Mouse (Mus musculus) CH12.LX (cell line): ENCODE measurements around the gene Cttnbp2. TPM values are rescaled to one million over a fixed set of nuclear protein-coding genes. Genes with fewer than 3 reads are reported as not detected.
A peak's percentile ranks its signal among the peaks of the same experiment; 100 is the strongest.

Experiments used
- DNase-seq: peaks from one replicate; pipeline ENCODE4 v3.0.0-alpha.2; 2013; ENCODE audit errors: extremely low read depth
- H3K27ac ChIP-seq: 2 replicates; pipeline ENCODE4 v1.5.1; 2012; ENCODE audit warnings: low read depth, mild to moderate bottlenecking, control low read depth, moderate library complexity; ENCODE audit not compliant: insufficient read depth
- H3K27me3 ChIP-seq: replicated peaks from 2 replicates; pipeline ENCODE3; 2012; ENCODE audit warnings: inconsistent platforms
- H3K36me3 ChIP-seq, 2 experiments: replicated peaks in 1 of 2; 2 replicates each; pipeline versions ENCODE3 to v1.6.1; 2012; ENCODE audit warnings: inconsistent platforms in 1 of 2, low read length in 1 of 2, mild to moderate bottlenecking in 1 of 2, mixed read lengths in 1 of 2, moderate library complexity in 1 of 2; ENCODE audit not compliant: control insufficient read depth in 1 of 2, insufficient read depth in 1 of 2
- H3K4me1 ChIP-seq, 2 experiments: 2 replicates each; pipeline ENCODE4 v1.6.1; 2012; ENCODE audit warnings: inconsistent platforms in 1 of 2, moderate library complexity in 1 of 2; ENCODE audit not compliant: insufficient read depth in 2 of 2, control insufficient read depth in 1 of 2
- H3K4me2 ChIP-seq: 2 replicates; pipeline ENCODE4 v1.6.1; 2012; ENCODE audit warnings: low read depth, mild to moderate bottlenecking, control low read depth; ENCODE audit not compliant: poor library complexity, insufficient read depth, severe bottlenecking
- H3K4me3 ChIP-seq, 3 experiments: fragments of 150-350 bp in 1 of 3; sonication (generic) in 1 of 3; replicated peaks in 1 of 3; 2 replicates each; pipeline versions ENCODE3 to v1.5.1; 2011 to 2012; ENCODE audit warnings: low read depth in 2 of 3, low read length in 2 of 3, mild to moderate bottlenecking in 2 of 3, moderate library complexity in 2 of 3, control low read depth in 1 of 3, improper control_type of control experiment in 1 of 3, inconsistent platforms in 1 of 3, mixed read lengths in 1 of 3; ENCODE audit not compliant: poor library complexity in 1 of 3
- H3K79me2 ChIP-seq: replicated peaks from 2 replicates; pipeline ENCODE4 v1.6.1; 2012; ENCODE audit warnings: mild to moderate bottlenecking, moderate library complexity; ENCODE audit not compliant: control insufficient read depth, poor library complexity, insufficient read depth, severe bottlenecking; ENCODE audit errors: extremely low read depth
- H3K9ac ChIP-seq: 2 replicates; pipeline ENCODE4 v1.6.1; 2012; ENCODE audit warnings: low read depth, mild to moderate bottlenecking, control low read depth, moderate library complexity; ENCODE audit not compliant: insufficient read depth
- H3K9me3 ChIP-seq: replicated peaks from 2 replicates; pipeline ENCODE3; 2012; ENCODE audit warnings: low read length, inconsistent platforms, mixed read lengths
- BHLHE40 ChIP-seq: IDR thresholded peaks from 2 replicates; pipeline ENCODE4 v1.6.1; 2011; ENCODE audit warnings: mild to moderate bottlenecking, low read depth, low read length, improper control_type of control experiment
- CHD2 ChIP-seq: IDR thresholded peaks from 2 replicates; pipeline ENCODE4 v1.6.1; 2011; ENCODE audit warnings: low read length, improper control_type of control experiment
- CTCF ChIP-seq, 2 experiments: IDR thresholded peaks in 1 of 2; conservative IDR thresholded peaks in 1 of 2; 2 replicates each; pipeline ENCODE4 v1.5.1; 2011 to 2012; ENCODE audit warnings: low read depth in 2 of 2, low read length in 2 of 2, improper control_type of control experiment in 1 of 2, inconsistent platforms in 1 of 2, mild to moderate bottlenecking in 1 of 2, moderate library complexity in 1 of 2
- E2F4 ChIP-seq: IDR thresholded peaks from 2 replicates; pipeline ENCODE4 v1.6.1; 2011; ENCODE audit warnings: low read depth, low read length, improper control_type of control experiment; ENCODE audit not compliant: insufficient replicate concordance
- ELF1 ChIP-seq: IDR thresholded peaks from 2 replicates; pipeline ENCODE4 v1.6.1; 2014; ENCODE audit warnings: low read depth, mild to moderate bottlenecking, inconsistent platforms, low read length, improper control_type of control experiment
- EP300 ChIP-seq: IDR thresholded peaks from 2 replicates; pipeline ENCODE4 v1.6.1; 2011; ENCODE audit warnings: low read length, improper control_type of control experiment
- ETS1 ChIP-seq: conservative IDR thresholded peaks from 2 replicates; pipeline ENCODE4 v1.6.1; 2012; ENCODE audit warnings: low read depth, mild to moderate bottlenecking, inconsistent platforms, low read length, improper control_type of control experiment, moderate library complexity
- GABPA ChIP-seq: IDR thresholded peaks from 2 replicates; pipeline ENCODE4 v1.6.1; 2012; ENCODE audit warnings: low read depth, low read length, improper control_type of control experiment, inconsistent platforms; ENCODE audit not compliant: insufficient replicate concordance
- IRF4 ChIP-seq: IDR thresholded peaks from 2 replicates; pipeline ENCODE4 v1.6.1; 2014; ENCODE audit warnings: low read depth, mild to moderate bottlenecking, inconsistent platforms, low read length, improper control_type of control experiment
- KAT2A ChIP-seq: IDR thresholded peaks from 2 replicates; pipeline ENCODE4 v1.6.1; 2012; ENCODE audit warnings: low read length, improper control_type of control experiment, inconsistent platforms; ENCODE audit not compliant: insufficient replicate concordance
- MAFK ChIP-seq: IDR thresholded peaks from 2 replicates; pipeline ENCODE4 v1.6.1; 2011; ENCODE audit warnings: low read length, improper control_type of control experiment; ENCODE audit not compliant: insufficient replicate concordance
- MAX ChIP-seq: IDR thresholded peaks from 2 replicates; pipeline ENCODE4 v1.6.1; 2011; ENCODE audit warnings: low read length, improper control_type of control experiment
- MAZ ChIP-seq: IDR thresholded peaks from 2 replicates; pipeline ENCODE4 v1.6.1; 2012; ENCODE audit warnings: low read depth, mild to moderate bottlenecking, inconsistent platforms, low read length, improper control_type of control experiment, moderate library complexity
- MEF2A ChIP-seq: IDR thresholded peaks from 2 replicates; pipeline ENCODE4 v1.6.1; 2014; ENCODE audit warnings: low read depth, mild to moderate bottlenecking, inconsistent platforms, low read length, improper control_type of control experiment, borderline replicate concordance
- MYC ChIP-seq: IDR thresholded peaks from 2 replicates; pipeline ENCODE4 v1.6.1; 2011; ENCODE audit warnings: low read depth, mild to moderate bottlenecking, improper control_type of control experiment, low read length
- POLR2A ChIP-seq: IDR thresholded peaks from 2 replicates; pipeline ENCODE4 v1.6.1; 2011; ENCODE audit warnings: low read depth, mild to moderate bottlenecking, improper control_type of control experiment, low read length
- SIN3A ChIP-seq: IDR thresholded peaks from 2 replicates; pipeline ENCODE4 v1.6.1; 2012; ENCODE audit warnings: low read length, improper control_type of control experiment, inconsistent platforms
- SMC3 ChIP-seq: IDR thresholded peaks from 2 replicates; pipeline ENCODE4 v1.6.1; 2011; ENCODE audit warnings: low read depth, low read length, improper control_type of control experiment
- TBP ChIP-seq: conservative IDR thresholded peaks from 2 replicates; pipeline ENCODE4 v1.6.1; 2011; ENCODE audit warnings: low read depth, low read length, improper control_type of control experiment
- UBTF ChIP-seq: IDR thresholded peaks from 2 replicates; pipeline ENCODE4 v1.6.1; 2012; ENCODE audit warnings: low read depth, mild to moderate bottlenecking, inconsistent platforms, low read length, improper control_type of control experiment, moderate library complexity
- USF1 ChIP-seq: IDR thresholded peaks from 2 replicates; pipeline ENCODE4 v1.6.1; 2014; ENCODE audit warnings: low read depth, mild to moderate bottlenecking, inconsistent platforms, low read length, improper control_type of control experiment
- USF2 ChIP-seq: conservative IDR thresholded peaks from 2 replicates; pipeline ENCODE4 v1.6.1; 2011; ENCODE audit warnings: low read depth, low read length, improper control_type of control experiment
- ZNF384 ChIP-seq: IDR thresholded peaks from 2 replicates; pipeline ENCODE4 v1.6.1; 2012; ENCODE audit warnings: low read depth, low read length, improper control_type of control experiment, inconsistent platforms
- dilution Hi-C: fragments of 300-500 bp; cut with MboI; formaldehyde crosslinking; loops from 2 replicates; pipeline ENCODE4 v1.14.3; 2020; ENCODE audit warnings: low sequenced_read_pairs; ENCODE audit not compliant: extremely low pct_unique_long_range_greater_than_20kb, extremely low pct_ligation_motif_present
- in situ Hi-C: fragments of 300-500 bp; cut with MboI; formaldehyde crosslinking; loops from 3 replicates; pipeline ENCODE4 v1.14.3; 2019; ENCODE audit warnings: low sequenced_read_pairs, low pct_ligation_motif_present, low pct_unique_long_range_greater_than_20kb, mixed read lengths
- polyA plus RNA-seq: library from polyadenylated mRNA; unstranded; fragments of >175 nt; gene quantifications from 2 replicates; pipeline ENCODE4 v1.2.1, GENCODE M21; 2012; ENCODE audit warnings: low read depth; ENCODE audit not compliant: insufficient read length
- total RNA-seq, 2 experiments: library from RNA; depleted of rRNA; stranded (reverse); fragments of 300-350 nt in 1 of 2; fragments of >200 nt in 1 of 2; gene quantifications; 2 replicates each; pipeline ENCODE4 v1.2.3; 2012 to 2014

Cttnbp2 gene
- total and polyA plus RNA-seq, 3 experiments, result 1.1 to 1.7 (median 1.5) TPM

DNA sequence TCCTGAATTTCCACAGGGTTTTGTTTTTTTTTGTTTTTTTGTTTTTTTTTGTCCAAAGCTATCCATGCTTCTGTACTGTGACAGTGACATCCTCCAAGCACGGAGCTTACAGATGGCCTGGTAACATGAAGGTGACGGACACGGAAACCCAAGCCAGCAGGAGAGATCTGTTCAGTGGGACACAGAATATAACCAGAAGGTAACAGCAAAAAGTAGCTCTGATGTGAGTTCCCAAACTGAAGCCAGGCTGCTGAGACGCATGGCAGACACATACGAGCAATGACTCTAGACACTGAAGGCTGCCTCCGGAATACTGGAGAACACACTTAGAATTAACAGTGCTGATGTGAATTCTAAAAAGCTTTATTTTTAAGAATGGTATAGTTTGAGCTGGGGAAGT, 89.8 kb downstream of the Cttnbp2 start:
- no peak overlapping the region for H3K27ac ChIP-seq
- TF ChIP-seq USF2, result no peak
- no peak for TF ChIP-seq MAX
- TF ChIP-seq UBTF, result no peak
- no peak for TF ChIP-seq KAT2A
- no peak for TF ChIP-seq TBP
- no peak for TF ChIP-seq MAFK

DNA sequence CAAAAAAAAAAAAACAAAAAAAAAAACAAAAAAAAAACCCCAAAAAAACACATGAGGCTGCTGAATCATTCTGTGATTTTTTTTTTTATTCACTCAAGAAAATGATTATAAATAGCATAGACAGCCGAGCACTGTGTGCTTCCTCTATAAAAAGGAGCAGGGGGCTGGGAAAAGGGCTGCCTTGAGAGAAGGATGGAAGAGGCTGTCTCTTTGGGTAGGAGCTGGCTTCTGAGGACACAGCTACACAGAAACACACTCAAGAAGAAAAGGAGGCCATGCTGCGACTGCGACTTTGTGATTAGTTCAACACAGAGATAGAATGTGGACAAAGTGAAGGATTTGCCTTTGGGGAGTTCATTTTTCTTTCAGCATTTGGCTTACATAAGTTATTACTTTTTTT, 90.3 kb downstream of the Cttnbp2 start:
- Histone ChIP-seq H3K36me3 (no peaks in the 10 kb centered on the region), H3K9ac (no peak overlapping the region), H3K79me2 (no peaks in the 10 kb centered on the region), H3K4me1 (peaks cover 16 to 53% of the 10 kb centered on the region in 2 experiments), H3K27me3 (no peaks in the 10 kb centered on the region), H3K4me2 (no peak overlapping the region), H3K9me3 (no peaks in the 10 kb centered on the region), H3K4me3 (no peak overlapping the region), H3K27ac (peak overlapping the region; percentile 3; the same call in 1 of the 2 replicates)
- no peak for DNase-seq
- in situ Hi-C loops, result loop anchor here (5.0 kb wide), 1 partner anchor 63 kb away; no protein-coding TSS in a partner anchor
- TF ChIP-seq ZNF384 (peak; percentile 84), MAZ (no peak), USF2 (no peak), IRF4 (no peak), MAFK (no peak), MEF2A (no peak)
- dilution Hi-C loops, result no loop called here

More for the DNA sequence above, 89.8 kb downstream of the Cttnbp2 start:
- no peak overlapping the region for H3K4me3 ChIP-seq
- peaks cover 14 to 51% of the 10 kb centered on the region in 2 experiments for H3K4me1 ChIP-seq
- H3K27me3 ChIP-seq, result no peaks in the 10 kb centered on the region
- H3K4me2 ChIP-seq, result no peak overlapping the region
- H3K36me3 ChIP-seq, result no peaks in the 10 kb centered on the region
- H3K79me2 ChIP-seq, result no peaks in the 10 kb centered on the region
- DNase-seq, result no peak
- in situ Hi-C loops (loop anchor here (5.0 to 25.0 kb wide), 2 partner anchors 62 to 688 kb away; no protein-coding TSS in a partner anchor), dilution Hi-C loops (no loop called here)
- H3K9ac ChIP-seq, result no peak overlapping the region
- no peaks in the 10 kb centered on the region for H3K9me3 ChIP-seq

DNA sequence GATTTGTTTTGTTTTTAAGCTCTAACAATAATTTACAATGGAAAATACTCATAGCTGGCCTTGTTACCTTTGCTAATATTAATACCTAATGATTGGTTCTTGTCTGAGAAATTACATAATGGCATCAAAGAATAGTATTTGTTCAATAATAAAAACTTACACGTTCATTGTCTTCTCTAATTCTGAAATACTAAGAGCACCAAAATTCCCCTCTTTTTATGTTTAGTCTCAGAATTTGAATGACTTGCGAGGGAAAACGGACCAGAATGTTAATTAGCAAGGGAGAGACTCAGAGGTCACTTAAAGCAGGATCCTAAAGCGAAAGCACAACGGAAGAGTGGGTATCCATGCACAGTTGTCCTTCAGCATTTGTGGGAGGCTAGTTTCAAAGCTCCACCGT, 91.5 kb downstream of the Cttnbp2 start:
- dilution Hi-C loops, result no loop called here
- Histone ChIP-seq H3K4me3 (peak overlapping the region in 2 of 3 experiments; percentile 17 to 19), H3K4me1 (peaks cover 16 to 61% of the 10 kb centered on the region in 2 experiments), H3K36me3 (no peaks in the 10 kb centered on the region), H3K9me3 (no peaks in the 10 kb centered on the region), H3K9ac (peak overlapping the region; percentile 49), H3K4me2 (peak overlapping the region; percentile 65), H3K27ac (peak overlapping the region; percentile 81; the same call in 1 of the 2 replicates), H3K27me3 (no peaks in the 10 kb centered on the region), H3K79me2 (no peaks in the 10 kb centered on the region)
- peak; percentile 47 for DNase-seq
- TF ChIP-seq EP300 (peak; percentile 57), GABPA (no peak), E2F4 (no peak), TBP (0 out of 2 replicates have a peak, but pooled peaks have one; percentile 14), POLR2A (0 out of 2 replicates have a peak, but pooled peaks have one; percentile 21), SIN3A (0 out of 2 replicates have a peak, but pooled peaks have one; percentile 29), SMC3 (no peak), KAT2A (no peak), CTCF (conservative IDR thresholded peaks at IDR 0.05 in 1 of 2, IDR thresholded peaks at IDR 0.05 in 1 of 2; ENCODE audit: low read depth in 2 of 2, low read length in 2 of 2) (no peak), ELF1 (no peak), MYC (peak; percentile 53; the same call in 1 of the 2 replicates), IRF4 (peak; percentile 38), BHLHE40 (0 out of 2 replicates have a peak, but pooled peaks have one; percentile 18), ETS1 (peak; percentile 39; the same call in 1 of the 2 replicates), ZNF384 (no peak; the same call in 1 of the 2 replicates), CHD2 (no peak), USF1 (no peak)
- in situ Hi-C loops, result loop anchor here (5.0 kb wide), 1 partner anchor 64 kb away; no protein-coding TSS in a partner anchor
